23 mouse cellular contexts compared by ENCODE assay signal in the genomic region with DNA sequence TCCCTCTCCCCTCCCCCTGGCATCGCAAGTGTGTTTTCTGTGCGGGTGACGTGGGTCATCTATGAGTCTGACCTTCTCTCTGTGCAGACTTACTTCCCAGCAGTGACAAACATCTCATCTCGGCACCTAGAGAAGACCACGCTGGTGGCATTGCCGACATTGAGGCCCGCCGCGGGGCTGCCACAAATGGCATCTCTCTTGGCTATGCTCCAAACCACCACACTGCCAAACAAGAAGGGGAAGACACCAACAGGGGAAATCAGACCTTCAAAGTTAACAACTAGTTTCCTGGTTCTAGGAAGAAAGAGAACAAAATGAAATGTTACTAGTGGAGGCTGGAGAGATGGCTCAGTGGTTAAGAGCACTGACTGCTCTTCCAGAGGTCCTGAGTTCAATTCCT. TPM values are rescaled to one million over a fixed set of nuclear protein-coding genes. Genes with fewer than 3 reads are reported as not detected.
"Had no signal": no experiment of that assay in that cellular context is flagged by ENCODE, and none has a peak within 500 bp of the region (broad histone marks: within the 10 kb centered on the region; RNA-seq: fewer than 3 reads in every experiment).

No protein-coding gene starts in this region.

- H3K4me1 ChIP-seq: liver, embryonic 12.5 days; liver, embryonic 15.5 days; megakaryocyte, embryonic 14.5 days; midbrain, embryonic 10.5 days; midbrain, embryonic 13.5 days had no signal

- H3K4me2 ChIP-seq: limb, embryonic 13.5 days; liver, embryonic 12.5 days; liver, embryonic 15.5 days; lung, embryonic 15.5 days; midbrain, embryonic 13.5 days had no signal

- H3K9me3 ChIP-seq: limb, embryonic 10.5 days; limb, embryonic 13.5 days; liver, embryonic 12.5 days; liver, embryonic 15.5 days; lung, embryonic 15.5 days; midbrain, embryonic 10.5 days; midbrain, embryonic 13.5 days had no signal

- DNase-seq: kidney, adult 2 months; kidney, postnatal 10 days; kidney, postnatal 36 days; layer of hippocampus, postnatal 36 days; liver; lung, adult 18-20 months; lung, postnatal 10 days; lung, postnatal 36 days; thymus, adult 2 months; thymus, postnatal 14 days had no signal

- ATAC-seq: liver, embryonic 12.5 days; midbrain, embryonic 13.5 days; midbrain, embryonic 16.5 days had no signal

- H3K27me3 ChIP-seq: limb, embryonic 13.5 days; liver, embryonic 12.5 days; liver, embryonic 15.5 days; lung, embryonic 15.5 days; midbrain, embryonic 13.5 days had no signal

- H3K27ac ChIP-seq: limb, embryonic 10.5 days; limb, embryonic 13.5 days; liver, embryonic 12.5 days; liver, embryonic 15.5 days; lung, embryonic 15.5 days; midbrain, embryonic 10.5 days; midbrain, embryonic 13.5 days; stomach, postnatal 0 days had no signal

- H3K9ac ChIP-seq: limb, embryonic 13.5 days; liver, embryonic 12.5 days; liver, embryonic 15.5 days; lung, embryonic 15.5 days; midbrain, embryonic 13.5 days had no signal

- H3K36me3 ChIP-seq: limb, embryonic 10.5 days; limb, embryonic 13.5 days; liver, embryonic 12.5 days; liver, embryonic 15.5 days; lung, embryonic 15.5 days; midbrain, embryonic 10.5 days; midbrain, embryonic 13.5 days had no signal

- H3K4me3 ChIP-seq: limb, embryonic 10.5 days; limb, embryonic 13.5 days; liver, embryonic 12.5 days; liver, embryonic 15.5 days; lung, embryonic 15.5 days; megakaryocyte, embryonic 14.5 days; midbrain, embryonic 10.5 days; midbrain, embryonic 13.5 days; myocyte had no signal

RNA-seq across cellular contexts. Expression of gene Cfap52, which starts 16.0 kb away (rescaled TPM):
- total RNA-seq: monocyte, adult 5-6 weeks had no signal
- polyA plus RNA-seq: liver, embryonic 12.5 days; liver, embryonic 15.5 days; spleen, adult 2 months had no signal

RNA-seq across cellular contexts. Expression of gene Usp43, which starts 27.5 kb away (rescaled TPM):
- total RNA-seq: monocyte, adult 5-6 weeks had no signal
- polyA plus RNA-seq: liver, embryonic 15.5 days had no signal
